Mouse (Mus musculus): ENCODE results near the gene 1810009A15Rik.

DNA sequence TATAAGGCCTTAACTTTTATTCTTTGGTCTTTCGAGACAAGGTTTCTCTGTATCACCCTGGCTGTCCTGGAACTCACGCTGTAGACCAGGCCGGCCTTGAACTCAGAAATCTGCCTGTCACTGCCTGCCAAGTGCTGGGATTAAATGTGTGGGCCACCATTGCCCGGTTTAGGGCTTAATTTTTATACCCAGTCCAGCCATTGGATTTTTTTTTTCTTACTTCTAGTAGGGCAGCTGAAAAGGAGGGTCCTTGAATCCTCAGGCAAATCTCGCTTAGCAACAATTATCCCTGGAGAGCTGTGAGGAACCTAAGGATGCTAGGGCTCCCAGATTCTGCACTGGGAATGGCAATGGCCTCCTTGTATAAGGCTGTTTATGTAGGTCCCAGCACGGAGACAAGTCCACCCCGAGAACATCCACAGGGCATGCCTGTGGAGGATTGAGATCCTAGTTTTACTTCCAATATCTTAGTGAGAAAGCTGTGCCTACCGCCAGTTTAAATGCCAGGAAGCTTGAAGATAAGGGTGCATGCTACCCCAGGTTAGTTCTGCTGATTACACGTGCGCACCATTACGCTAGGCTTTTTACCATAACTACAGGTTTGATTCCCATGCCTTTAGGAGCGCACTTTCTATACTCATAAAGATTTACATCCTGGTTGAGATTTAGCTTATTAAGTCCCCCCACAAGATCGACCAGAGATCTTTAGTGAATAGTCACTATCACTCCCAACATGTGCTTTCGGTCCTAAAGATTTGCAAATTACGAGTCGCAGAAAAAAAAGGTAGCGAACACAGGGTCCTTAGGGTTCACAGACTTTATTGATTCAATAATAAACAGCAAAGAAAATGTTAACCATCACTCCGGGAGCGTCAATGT is 829 bp upstream of the 1810009A15Rik start:
- TF ChIP-seq EP300 (IDR thresholded peaks at IDR 0.05; ENCODE audit: low read depth) (no peak; the same call in 1 of the 2 replicates), CTCF (IDR thresholded peaks at IDR 0.05; ENCODE audit: low read depth) (no peak)

Data from liver, embryonic 14.5 days (tissue).